Mouse (Mus musculus) heart, postnatal 0 days (tissue): Measurements from ENCODE around the gene Ddn.

Experiments used
- CTCF ChIP-seq: IDR thresholded peaks from 2 replicates; pipeline ENCODE4 v1.5.1; 2016; ENCODE audit warnings: antibody characterized with exemption, control low read depth, low read depth
- EP300 ChIP-seq: IDR thresholded peaks from 2 replicates; pipeline ENCODE4 v1.6.1; 2016; ENCODE audit warnings: antibody characterized with exemption, low read depth

GRCm38 (mm10) chr15:98765929-98766328 lies 43.4 kb downstream of the Ddn start:
- no peak for TF ChIP-seq CTCF
- TF ChIP-seq EP300 = no peak
